Mouse (Mus musculus): Measurements from ENCODE around the gene Apba1.

The Apba1 gene

GRCm38 (mm10) chr19:23970374-23970773 lies 211.7 kb downstream of the Apba1 start:
- in situ Hi-C loops (cut with MboI, MseI): no loop called here

GRCm38 (mm10) chr19:23971391-23971790 lies 212.7 kb downstream of the Apba1 start:
- in situ Hi-C loops (cut with MboI, MseI): no loop called here

GRCm38 (mm10) chr19:23972881-23973649 lies 214.4 kb downstream of the Apba1 start:
- in situ Hi-C loops (cut with MboI, MseI): no loop called here

GRCm38 (mm10) chr19:23977901-23978443 lies 219.3 kb downstream of the Apba1 start:
- in situ Hi-C loops (cut with MboI, MseI): no loop called here

- in situ Hi-C loops (cut with MboI, MseI): no loop called here
Measured at GRCm38 (mm10) chr19:23980598-23980997, 221.9 kb downstream of the Apba1 start.

- in situ Hi-C loops (cut with MboI, MseI): no loop called here
Measured at GRCm38 (mm10) chr19:23984186-23984585, 225.5 kb downstream of the Apba1 start.

- in situ Hi-C loops (cut with MboI, MseI): no loop called here
Measured at GRCm38 (mm10) chr19:23987291-23987690, 228.6 kb downstream of the Apba1 start.

GRCm38 (mm10) chr19:23988166-23988565 lies 229.5 kb downstream of the Apba1 start:
- in situ Hi-C loops (cut with MboI, MseI): no loop called here

- in situ Hi-C loops (cut with MboI, MseI): no loop called here
Measured at GRCm38 (mm10) chr19:23995766-23996399, 237.2 kb downstream of the Apba1 start.

Measured in T-helper 1 cell (primary cell).